Mouse (Mus musculus): ENCODE measurements around the gene Kcns1. TPM values are rescaled to one million over a fixed set of nuclear protein-coding genes. Genes with fewer than 3 reads are reported as not detected.

The Kcns1 gene
- polyA plus RNA-seq, 1 experiment from 2014 or later, result 3.9 TPM

- Histone ChIP-seq H3K9ac (ENCODE audit: low read depth, low read length) (no peak overlapping the region), H3K36me3 (ENCODE audit: control insufficient read depth, insufficient read depth, low read length) (peaks cover 11% of the 10 kb centered on the region), H3K27me3 (ENCODE audit: control insufficient read depth, insufficient read depth, low read depth, low read length) (no peaks in the 10 kb centered on the region), H3K4me1 (ENCODE audit: control insufficient read depth, insufficient read depth, low read length) (no peaks in the 10 kb centered on the region), H3K4me3 (ENCODE audit: low read depth, low read length) (no peak overlapping the region), H3K27ac (ENCODE audit: low read length) (no peak overlapping the region), H3K9me3 (replicated peaks; ENCODE audit: control insufficient read depth, low read length, poor library complexity, severe bottlenecking) (no peaks in the 10 kb centered on the region), H3K4me2 (ENCODE audit: low read length) (no peak overlapping the region)
- WGBS, result 97% methylated on average over 6 of the region's 6 CpGs
- ATAC-seq, result no peak
These were observed 51.4 kb downstream of the Kcns1 start for GRCm38 (mm10) chr2:164119503-164119902.

DNA sequence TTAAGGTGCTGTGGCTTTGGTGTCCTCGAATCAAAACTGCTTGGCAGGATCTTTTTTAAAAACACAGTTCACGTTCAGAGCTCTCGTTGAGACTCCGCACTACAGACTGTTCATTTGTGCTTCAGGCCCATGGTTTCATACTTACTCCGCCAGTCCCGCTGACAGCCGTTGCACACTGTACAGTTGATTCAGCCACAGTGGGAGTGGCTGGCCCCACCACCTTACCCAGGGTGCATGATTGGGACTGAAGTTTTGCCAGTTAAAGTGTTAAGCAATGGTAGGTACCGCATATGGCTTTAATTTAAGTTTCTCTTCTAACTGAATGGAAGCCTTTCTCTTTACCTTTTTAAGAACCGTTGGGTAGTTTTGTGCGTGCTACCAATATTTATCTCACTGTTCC is 55.4 kb downstream of the Kcns1 start:
- Histone ChIP-seq H3K36me3 (ENCODE audit: control insufficient read depth, insufficient read depth, low read length) (peaks cover 13% of the 10 kb centered on the region), H3K4me2 (ENCODE audit: low read length) (no peak overlapping the region), H3K9me3 (replicated peaks; ENCODE audit: control insufficient read depth, low read length, poor library complexity, severe bottlenecking) (no peaks in the 10 kb centered on the region), H3K4me1 (ENCODE audit: control insufficient read depth, insufficient read depth, low read length) (no peaks in the 10 kb centered on the region), H3K9ac (ENCODE audit: low read depth, low read length) (no peak overlapping the region), H3K27ac (ENCODE audit: low read length) (no peak overlapping the region), H3K4me3 (ENCODE audit: low read depth, low read length) (no peak overlapping the region), H3K27me3 (ENCODE audit: control insufficient read depth, insufficient read depth, low read depth, low read length) (no peaks in the 10 kb centered on the region)
- ATAC-seq, result no peak
- 91% methylated on average over 10 of the region's 10 CpGs for WGBS

- WGBS, result 86% methylated on average over 6 of the region's 6 CpGs
- H3K4me1 ChIP-seq (ENCODE audit: control insufficient read depth, insufficient read depth, low read length), result no peaks in the 10 kb centered on the region
- H3K4me3 ChIP-seq (ENCODE audit: low read depth, low read length), result no peak overlapping the region
These were observed 56.9 kb downstream of the Kcns1 start for GRCm38 (mm10) chr2:164114051-164114450.

More at GRCm38 (mm10) chr2:164114051-164114450, 56.9 kb downstream of the Kcns1 start:
- Histone ChIP-seq H3K9ac (ENCODE audit: low read depth, low read length) (no peak overlapping the region), H3K4me2 (ENCODE audit: low read length) (no peak overlapping the region), H3K27me3 (ENCODE audit: control insufficient read depth, insufficient read depth, low read depth, low read length) (no peaks in the 10 kb centered on the region), H3K27ac (ENCODE audit: low read length) (no peak overlapping the region), H3K9me3 (replicated peaks; ENCODE audit: control insufficient read depth, low read length, poor library complexity, severe bottlenecking) (no peaks in the 10 kb centered on the region), H3K36me3 (ENCODE audit: control insufficient read depth, insufficient read depth, low read length) (peaks cover 10% of the 10 kb centered on the region)
- ATAC-seq, result no peak

Other genes with a start within 250 kb of the Kcns1 start
- gene Ywhab, start 176.2 kb downstream of the Kcns1 start, polyA plus RNA-seq (2015; fragmentation: Nextera tagmentation; extraction: Ambion mirVana), result 533 and 553 TPM in 2 replicates
- gene Pabpc1l, start 145.7 kb downstream of the Kcns1 start, polyA plus RNA-seq (2015; fragmentation: Nextera tagmentation; extraction: Ambion mirVana), result 1.8 and 2.5 TPM in 2 replicates
- gene Stk4, start 100.8 kb downstream of the Kcns1 start, polyA plus RNA-seq (2015; fragmentation: Nextera tagmentation; extraction: Ambion mirVana), result 17.2 and 20.1 TPM in 2 replicates
- 49.6 and 50.4 TPM in 2 replicates for gene Tomm34, start 99.9 kb downstream of the Kcns1 start, polyA plus RNA-seq (2015; fragmentation: Nextera tagmentation; extraction: Ambion mirVana)
- not detected in 2 replicates for gene Wfdc5, start 11.6 kb upstream of the Kcns1 start, polyA plus RNA-seq (2015; fragmentation: Nextera tagmentation; extraction: Ambion mirVana)
- gene Wfdc12, start 19.5 kb upstream of the Kcns1 start, polyA plus RNA-seq (2015; fragmentation: Nextera tagmentation; extraction: Ambion mirVana), result not detected in 2 replicates
- gene Wfdc15a, start 29.0 kb upstream of the Kcns1 start, polyA plus RNA-seq (2015; fragmentation: Nextera tagmentation; extraction: Ambion mirVana), result not detected in 2 replicates
- not detected in 2 replicates for gene Wfdc15b, start 50.5 kb upstream of the Kcns1 start, polyA plus RNA-seq (2015; fragmentation: Nextera tagmentation; extraction: Ambion mirVana)
- gene Svs2, start 67.4 kb upstream of the Kcns1 start, polyA plus RNA-seq (2015; fragmentation: Nextera tagmentation; extraction: Ambion mirVana), result not detected in 2 replicates
- not detected in 2 replicates for gene Svs3b, start 85.5 kb upstream of the Kcns1 start, polyA plus RNA-seq (2015; fragmentation: Nextera tagmentation; extraction: Ambion mirVana)
- not detected in 2 replicates for gene Svs4, start 107.3 kb upstream of the Kcns1 start, polyA plus RNA-seq (2015; fragmentation: Nextera tagmentation; extraction: Ambion mirVana)
- not detected in 2 replicates for gene Svs3a, start 118.2 kb upstream of the Kcns1 start, polyA plus RNA-seq (2015; fragmentation: Nextera tagmentation; extraction: Ambion mirVana)
- gene Svs6, start 145.6 kb upstream of the Kcns1 start, polyA plus RNA-seq (2015; fragmentation: Nextera tagmentation; extraction: Ambion mirVana), result not detected in 2 replicates
- not detected in 2 replicates for gene Svs5, start 161.6 kb upstream of the Kcns1 start, polyA plus RNA-seq (2015; fragmentation: Nextera tagmentation; extraction: Ambion mirVana)
- gene Slpi, start 218.0 kb upstream of the Kcns1 start, polyA plus RNA-seq (2015; fragmentation: Nextera tagmentation; extraction: Ambion mirVana), result not detected in 2 replicates
- gene Rbpjl, start 232.0 kb upstream of the Kcns1 start, polyA plus RNA-seq (2015; fragmentation: Nextera tagmentation; extraction: Ambion mirVana), result 0.04 TPM in 1 of 2 replicates, not detected in the other
- 0.93 and 1.1 TPM in 2 replicates for gene Matn4, start 234.0 kb upstream of the Kcns1 start, polyA plus RNA-seq (2015; fragmentation: Nextera tagmentation; extraction: Ambion mirVana)

Measured in midbrain, embryonic 16.5 days (tissue).